Mouse (Mus musculus) adrenal gland, adult 2 months (tissue): ENCODE data around the gene Tspan9. TPM values are rescaled to one million over a fixed set of nuclear protein-coding genes. Genes with fewer than 3 reads are reported as not detected.

Source experiments
- DNase-seq: peaks from one replicate; pipeline ENCODE4 v3.0.0; 2021
- microRNA-seq, 2 experiments: library from miRNA; unstranded; fragments of <30 nt; microRNA quantifications; one replicate each; pipeline ENCODE4 v1.2.0; 2021
- polyA plus RNA-seq: library from polyadenylated mRNA; depleted of rRNA; stranded (reverse); fragments of >200 nt; gene quantifications from 2 replicates; pipeline ENCODE4 v1.2.3, GENCODE M21; 2012; rRNA removed
- total RNA-seq, 2 experiments: library from RNA; stranded (reverse); gene quantifications; 2 replicates each; pipeline ENCODE4 v1.2.3; 2021

The Tspan9 gene
- total and polyA plus RNA-seq, 3 experiments: 44.7 to 66.5 (median 47.8) TPM

- no peak for DNase-seq
Observed at GRCm38 (mm10) chr6:127921996-127922395, 221.4 kb downstream of the Tspan9 start.

- peak; percentile 86 for DNase-seq
Observed at GRCm38 (mm10) chr6:127920652-127921051, 222.7 kb downstream of the Tspan9 start.

GRCm38 (mm10) chr6:127919491-127919890 is 223.9 kb downstream of the Tspan9 start:
- DNase-seq: peak; percentile 81

- no peak for DNase-seq
Observed at GRCm38 (mm10) chr6:127917712-127918111, 225.7 kb downstream of the Tspan9 start.

- DNase-seq: peak; percentile 45
Observed at GRCm38 (mm10) chr6:127916993-127917392, 226.4 kb downstream of the Tspan9 start.

GRCm38 (mm10) chr6:127912938-127913337 is 230.5 kb downstream of the Tspan9 start:
- DNase-seq: no peak

- DNase-seq: no peak
Observed at GRCm38 (mm10) chr6:127911687-127912086, 231.7 kb downstream of the Tspan9 start.

Small RNA genes lying within 50 kb of the gene (microRNA-seq; reads per million reads assigned to microRNA genes)
- gene Gm26338: 0 reads per million in 2 experiments

Other genes starting within 250 kb of the Tspan9 start
- gene Tead4, start 157.2 kb upstream of the Tspan9 start, total RNA-seq: 1 to 10 TPM; 2.7 to 2.9 TPM
- 2.9 and 3.6 TPM in 2 replicates for gene Tead4, start 157.2 kb upstream of the Tspan9 start, polyA plus RNA-seq
- 10 to 100 TPM; 34.9 to 42.6 TPM for gene Tulp3, start 212.3 kb upstream of the Tspan9 start, total RNA-seq
- 20.2 and 25.7 TPM in 2 replicates for gene Tulp3, start 212.3 kb upstream of the Tspan9 start, polyA plus RNA-seq
- 10 to 100 TPM; 15.9 to 18.0 TPM for gene Rhno1, start 219.3 kb upstream of the Tspan9 start, total RNA-seq
- 11.2 TPM in 2 replicates for gene Rhno1, start 219.3 kb upstream of the Tspan9 start, polyA plus RNA-seq
- gene Foxm1, start 219.4 kb upstream of the Tspan9 start, total RNA-seq: 1 to 10 TPM; 1.9 to 3.0 TPM
- 4.5 and 4.7 TPM in 2 replicates for gene Foxm1, start 219.4 kb upstream of the Tspan9 start, polyA plus RNA-seq
- not detected for gene Tex52, start 231.9 kb upstream of the Tspan9 start, total RNA-seq
- gene Tex52, start 231.9 kb upstream of the Tspan9 start, polyA plus RNA-seq: not detected in 2 replicates
- not detected for gene Gm44596, start 231.9 kb upstream of the Tspan9 start, total RNA-seq
- gene Gm44596, start 231.9 kb upstream of the Tspan9 start, polyA plus RNA-seq: 0.30 TPM in 1 of 2 replicates, not detected in the other